In genomic region chr12:26733822-26734557, GRCm38 (mm10) we compare ENCODE assay signal across 10 mouse cellular contexts.
DNase-seq lines count a peak whose midpoint lies in the region; ATAC-seq and TF ChIP-seq lines count a peak whose summit lies in the region.
"Had no signal": no experiment of that assay in that cellular context is flagged by ENCODE, and none has a peak within 500 bp of the region (broad histone marks: within the 10 kb centered on the region; RNA-seq: fewer than 3 reads in every experiment).

No protein-coding gene starts in this region.

- 31% methylated on average over 4 of the region's 4 CpGs for WGBS in kidney, postnatal 0 days
- 23% methylated on average over 4 of the region's 4 CpGs for WGBS in hindbrain, embryonic 15.5 days
- WGBS in midbrain, embryonic 14.5 days = 25% methylated on average over 4 of the region's 4 CpGs
- WGBS in heart, embryonic 10.5 days = 50% methylated on average over 4 of the region's 4 CpGs

- DNase-seq in kidney, postnatal 0 days (ENCODE audit: low spot score) = peak; percentile 75
- no peak for DNase-seq in kidney, adult 8-10 months
- DNase-seq in embryo, embryonic 9.5 days (ENCODE audit: extremely low spot score) = peak; percentile 55
- peak; percentile 88 for DNase-seq in midbrain, embryonic 14.5 days
- DNase-seq in spleen, adult 18-20 months = no peak
- DNase-seq in gastrocnemius, postnatal 14 days = no peak
- DNase-seq in heart, embryonic 10.5 days (ENCODE audit: low spot score) = no peak
- DNase-seq: layer of hippocampus, adult 9-11 months; thymus, adult 2 months had no signal

- intact Hi-C loops in gastrocnemius, postnatal 14 days (cut with DNase I; ENCODE audit: low total_unique reads) = no loop called here

- no peaks in the 10 kb centered on the region for H3K27me3 ChIP-seq in kidney, postnatal 0 days (ENCODE audit: insufficient read depth, low read length)
- H3K27me3 ChIP-seq in hindbrain, embryonic 15.5 days = no peaks in the 10 kb centered on the region
- H3K27me3 ChIP-seq in midbrain, embryonic 14.5 days (ENCODE audit: control insufficient read depth, insufficient read depth, low read length) = no peaks in the 10 kb centered on the region
- no peaks in the 10 kb centered on the region for H3K27me3 ChIP-seq in heart, embryonic 10.5 days (ENCODE audit: insufficient read depth, poor library complexity, severe bottlenecking)

- no peaks in the 10 kb centered on the region; the same call in 1 of the 2 replicates for H3K4me1 ChIP-seq in kidney, postnatal 0 days (replicated peaks; ENCODE audit: insufficient read depth, low read length)
- H3K4me1 ChIP-seq in hindbrain, embryonic 15.5 days (replicated peaks) = peaks cover 12% of the 10 kb centered on the region
- peaks cover 10% of the 10 kb centered on the region for H3K4me1 ChIP-seq in midbrain, embryonic 14.5 days (ENCODE audit: control insufficient read depth, insufficient read depth, low read length)
- peaks cover 10% of the 10 kb centered on the region; the same call in 1 of the 2 replicates for H3K4me1 ChIP-seq in heart, embryonic 10.5 days

- no peak overlapping the region for H3K9ac ChIP-seq in kidney, postnatal 0 days (ENCODE audit: low read depth, low read length)
- no peak overlapping the region for H3K9ac ChIP-seq in hindbrain, embryonic 15.5 days
- no peak overlapping the region for H3K9ac ChIP-seq in midbrain, embryonic 14.5 days (replicated peaks; ENCODE audit: low read length)

- ATAC-seq in kidney, postnatal 0 days (replicated peaks; ENCODE audit: low FRiP score, low read depth) = no peak
- peak; percentile 56; the same call in 1 of the 2 replicates for ATAC-seq in hindbrain, embryonic 15.5 days (ENCODE audit: low FRiP score, low read depth)
- peak; percentile 37; the same call in 1 of the 2 replicates for ATAC-seq in midbrain, embryonic 14.5 days (ENCODE audit: low FRiP score, low TSS enrichment)

- no peak overlapping the region for H3K4me3 ChIP-seq in kidney, postnatal 0 days (replicated peaks; ENCODE audit: low read depth, low read length)
- no peak overlapping the region for H3K4me3 ChIP-seq in hindbrain, embryonic 15.5 days
- no peak overlapping the region for H3K4me3 ChIP-seq in midbrain, embryonic 14.5 days (replicated peaks; ENCODE audit: low read depth, low read length)
- no peak overlapping the region for H3K4me3 ChIP-seq in heart, embryonic 10.5 days

- no peak overlapping the region for H3K4me2 ChIP-seq in kidney, postnatal 0 days (ENCODE audit: low read length)
- no peak overlapping the region for H3K4me2 ChIP-seq in hindbrain, embryonic 15.5 days
- H3K4me2 ChIP-seq in midbrain, embryonic 14.5 days (ENCODE audit: low read length) = peak overlapping the region; percentile 23; the same call in 1 of the 2 replicates

- H3K36me3 ChIP-seq in kidney, postnatal 0 days (ENCODE audit: insufficient read depth, low read length) = no peaks in the 10 kb centered on the region
- H3K36me3 ChIP-seq in hindbrain, embryonic 15.5 days = no peaks in the 10 kb centered on the region
- no peaks in the 10 kb centered on the region for H3K36me3 ChIP-seq in midbrain, embryonic 14.5 days (ENCODE audit: control insufficient read depth, insufficient read depth, low read length)
- H3K36me3 ChIP-seq in heart, embryonic 10.5 days = no peaks in the 10 kb centered on the region

- TF ChIP-seq CTCF in kidney, postnatal 0 days (IDR thresholded peaks at IDR 0.05; ENCODE audit: low read depth) = peak; percentile 75

- H3K27ac ChIP-seq in kidney, postnatal 0 days = no peak overlapping the region
- H3K27ac ChIP-seq in hindbrain, embryonic 15.5 days (replicated peaks) = peak overlapping the region; percentile 26
- H3K27ac ChIP-seq in midbrain, embryonic 14.5 days (replicated peaks; ENCODE audit: low read depth, low read length) = peak overlapping the region; percentile 62
- no peak overlapping the region for H3K27ac ChIP-seq in heart, embryonic 10.5 days

- H3K9me3 ChIP-seq in kidney, postnatal 0 days (replicated peaks; ENCODE audit: low read length) = no peaks in the 10 kb centered on the region
- H3K9me3 ChIP-seq in hindbrain, embryonic 15.5 days = no peaks in the 10 kb centered on the region
- no peaks in the 10 kb centered on the region for H3K9me3 ChIP-seq in midbrain, embryonic 14.5 days (ENCODE audit: control insufficient read depth, low read length)
- H3K9me3 ChIP-seq in heart, embryonic 10.5 days = no peaks in the 10 kb centered on the region

Comparison
In these comparisons a context has a peak if more than half of its experiments do, and no peak if none do; other contexts are left out.
1. DNase-seq: peak in kidney, postnatal 0 days (single experiment), embryo, embryonic 9.5 days (single experiment) and midbrain, embryonic 14.5 days (single experiment); none in kidney, adult 8-10 months (0 of 2), spleen, adult 18-20 months (0 of 2), gastrocnemius, postnatal 14 days (single experiment) and heart, embryonic 10.5 days (single experiment).
2. H3K27ac ChIP-seq: peak in hindbrain, embryonic 15.5 days (single experiment) and midbrain, embryonic 14.5 days (single experiment); none in kidney, postnatal 0 days (single experiment) and heart, embryonic 10.5 days (single experiment).